Mouse (Mus musculus) hindbrain, embryonic 15.5 days (tissue): ENCODE data around the gene B3gnt7. TPM values are rescaled to one million over a fixed set of nuclear protein-coding genes. Genes with fewer than 3 reads are reported as not detected.

Experiments
- ATAC-seq: fragments of 200-750 bp; cut with Nextera tagmentation; 2 replicates; pipeline ENCODE4 v1.8.0; 2017; ENCODE audit warnings: low read depth, moderate number of reproducible peaks, moderate TSS enrichment; ENCODE audit not compliant: low FRiP score
- H3K27ac ChIP-seq: fragments of 300-500 bp; sonication (generic); replicated peaks from 2 replicates; pipeline ENCODE4 v1.5.1; 2015; ENCODE audit warnings: mild to moderate bottlenecking, inconsistent platforms
- H3K27me3 ChIP-seq: fragments of 300-500 bp; sonication (generic); 2 replicates; pipeline ENCODE4 v1.6.1; 2015; ENCODE audit warnings: control low read depth, inconsistent platforms
- H3K36me3 ChIP-seq: fragments of 300-500 bp; sonication (generic); 2 replicates; pipeline ENCODE4 v1.6.1; 2015; ENCODE audit warnings: control low read depth, inconsistent platforms
- H3K4me1 ChIP-seq: fragments of 300-500 bp; sonication (generic); replicated peaks from 2 replicates; pipeline ENCODE4 v1.6.1; 2015; ENCODE audit warnings: control low read depth, inconsistent platforms
- H3K4me2 ChIP-seq: fragments of 300-500 bp; sonication (generic); 2 replicates; pipeline ENCODE4 v1.6.1; 2015; ENCODE audit warnings: moderate library complexity, mild to moderate bottlenecking, inconsistent platforms
- H3K4me3 ChIP-seq: fragments of 300-500 bp; sonication (generic); 2 replicates; pipeline ENCODE4 v1.5.1; 2015; ENCODE audit warnings: mild to moderate bottlenecking, inconsistent platforms
- H3K9ac ChIP-seq: fragments of 300-500 bp; sonication (generic); 2 replicates; pipeline ENCODE4 v1.6.1; 2015; ENCODE audit warnings: inconsistent platforms
- H3K9me3 ChIP-seq: fragments of 300-500 bp; sonication (generic); 2 replicates; pipeline ENCODE4 v1.6.1; 2016; ENCODE audit warnings: control low read depth, inconsistent platforms
- WGBS: fragments of 180-500 bp; shearing (Covaris S2); methylation state at CpG from one replicate; pipeline ENCODE4 v1.1.7; 2015; 5-methylcytosine and 5-hydroxymethylcytosine counted together
- polyA plus RNA-seq: library from polyadenylated mRNA; unstranded; fragments of >200 nt; fragmentation: Nextera tagmentation; extraction: Ambion mirVana; gene quantifications from 2 replicates; pipeline ENCODE4 v1.2.1, GENCODE M21; 2015

The B3gnt7 gene
- 6.9 and 8.7 TPM in 2 replicates for polyA plus RNA-seq

GRCm38 (mm10) chr1:86302532-86302931 is at the start of gene B3gnt7:
B3gnt7 (plus strand) TSS chr1:86302832.
- Histone ChIP-seq H3K27me3 (peaks cover 20% of the 10 kb centered on the region), H3K27ac (0 out of 2 replicates have a peak within 1 kb of the TSS, but pooled peaks have one; percentile 26)
- WGBS, result 26% methylated on average over 6 of the region's 6 CpGs

GRCm38 (mm10) chr1:86253410-86253809 is 49.2 kb upstream of the B3gnt7 start:
- Histone ChIP-seq H3K4me1 (no peaks in the 10 kb centered on the region), H3K9me3 (no peaks in the 10 kb centered on the region), H3K27ac (no peak overlapping the region), H3K27me3 (no peaks in the 10 kb centered on the region), H3K4me2 (no peak overlapping the region), H3K36me3 (peaks cover 15% of the 10 kb centered on the region), H3K9ac (no peak overlapping the region), H3K4me3 (no peak overlapping the region)
- 89% methylated on average over 8 of the region's 8 CpGs for WGBS
- ATAC-seq, result no peak

More at GRCm38 (mm10) chr1:86302532-86302931, at the start of gene B3gnt7:
- Histone ChIP-seq H3K4me3 (peak within 1 kb of the TSS; percentile 78), H3K4me2 (peak within 1 kb of the TSS; percentile 96), H3K4me1 (peaks cover 16% of the 10 kb centered on the region), H3K9ac (peak within 1 kb of the TSS; percentile 67), H3K9me3 (no peaks in the 10 kb centered on the region), H3K36me3 (no peaks in the 10 kb centered on the region)
- no peak for ATAC-seq

GRCm38 (mm10) chr1:86256311-86256710 is 46.3 kb upstream of the B3gnt7 start:
- Histone ChIP-seq H3K27ac (no peak overlapping the region), H3K4me1 (no peaks in the 10 kb centered on the region), H3K4me2 (no peak overlapping the region), H3K36me3 (peaks cover 6% of the 10 kb centered on the region; the same call in 1 of the 2 replicates), H3K9me3 (no peaks in the 10 kb centered on the region), H3K9ac (no peak overlapping the region), H3K27me3 (no peaks in the 10 kb centered on the region), H3K4me3 (no peak overlapping the region)
- 75% methylated on average over 4 of the region's 4 CpGs for WGBS
- no peak for ATAC-seq

- H3K4me2 ChIP-seq, result no peak overlapping the region
- H3K36me3 ChIP-seq, result peaks cover 6% of the 10 kb centered on the region; the same call in 1 of the 2 replicates
- H3K9ac ChIP-seq, result no peak overlapping the region
- no peaks in the 10 kb centered on the region for H3K27me3 ChIP-seq
- 92% methylated on average over 8 of the region's 8 CpGs for WGBS
- ATAC-seq, result no peak
- no peaks in the 10 kb centered on the region for H3K4me1 ChIP-seq
- no peak overlapping the region for H3K27ac ChIP-seq
- H3K9me3 ChIP-seq, result no peaks in the 10 kb centered on the region
- no peak overlapping the region for H3K4me3 ChIP-seq
Observed at GRCm38 (mm10) chr1:86257228-86257627, 45.4 kb upstream of the B3gnt7 start.

GRCm38 (mm10) chr1:86258171-86258824 is 44.3 kb upstream of the B3gnt7 start:
- 80% methylated on average over 7 of the region's 7 CpGs for WGBS
- no peak overlapping the region for H3K4me3 ChIP-seq
- H3K4me2 ChIP-seq, result no peak overlapping the region
- H3K36me3 ChIP-seq, result peaks cover 3% of the 10 kb centered on the region; the same call in 1 of the 2 replicates
- ATAC-seq, result no peak
- H3K9me3 ChIP-seq, result no peaks in the 10 kb centered on the region
- H3K9ac ChIP-seq, result no peak overlapping the region
- no peaks in the 10 kb centered on the region for H3K4me1 ChIP-seq
- no peaks in the 10 kb centered on the region for H3K27me3 ChIP-seq
- H3K27ac ChIP-seq, result no peak overlapping the region

- Histone ChIP-seq H3K4me1 (no peaks in the 10 kb centered on the region), H3K4me2 (no peak overlapping the region), H3K27me3 (no peaks in the 10 kb centered on the region), H3K9ac (no peak overlapping the region), H3K9me3 (no peaks in the 10 kb centered on the region), H3K4me3 (no peak overlapping the region), H3K36me3 (no peaks in the 10 kb centered on the region), H3K27ac (no peak overlapping the region)
- 60% methylated on average over 7 of the region's 7 CpGs for WGBS
- ATAC-seq, result no peak
Observed at GRCm38 (mm10) chr1:86263564-86264339, 38.9 kb upstream of the B3gnt7 start.

- no peak for ATAC-seq
- no peaks in the 10 kb centered on the region for H3K4me1 ChIP-seq
- H3K4me2 ChIP-seq, result no peak overlapping the region
- H3K4me3 ChIP-seq, result no peak overlapping the region
- 87% methylated on average over 3 of the region's 3 CpGs for WGBS
- H3K9me3 ChIP-seq, result no peaks in the 10 kb centered on the region
- H3K27me3 ChIP-seq, result no peaks in the 10 kb centered on the region
- no peaks in the 10 kb centered on the region for H3K36me3 ChIP-seq
- no peak overlapping the region for H3K27ac ChIP-seq
- no peak overlapping the region for H3K9ac ChIP-seq
Observed at GRCm38 (mm10) chr1:86265060-86265459, 37.6 kb upstream of the B3gnt7 start.

- no peak overlapping the region for H3K9ac ChIP-seq
- H3K4me3 ChIP-seq, result no peak overlapping the region
- H3K4me2 ChIP-seq, result no peak overlapping the region
- WGBS, result 91% methylated on average over 9 of the region's 9 CpGs
- no peaks in the 10 kb centered on the region for H3K9me3 ChIP-seq
- H3K4me1 ChIP-seq, result no peaks in the 10 kb centered on the region
- no peak overlapping the region for H3K27ac ChIP-seq
- H3K36me3 ChIP-seq, result no peaks in the 10 kb centered on the region
- no peaks in the 10 kb centered on the region for H3K27me3 ChIP-seq
- ATAC-seq, result no peak
Observed at GRCm38 (mm10) chr1:86268492-86269189, 34.0 kb upstream of the B3gnt7 start.

- no peaks in the 10 kb centered on the region for H3K4me1 ChIP-seq
- H3K36me3 ChIP-seq, result no peaks in the 10 kb centered on the region
- H3K9me3 ChIP-seq, result no peaks in the 10 kb centered on the region
- no peak overlapping the region for H3K4me3 ChIP-seq
- no peak for ATAC-seq
- no peak overlapping the region for H3K27ac ChIP-seq
- H3K9ac ChIP-seq, result no peak overlapping the region
- 84% methylated on average over 4 of the region's 4 CpGs for WGBS
- no peaks in the 10 kb centered on the region for H3K27me3 ChIP-seq
- H3K4me2 ChIP-seq, result no peak overlapping the region
Observed at GRCm38 (mm10) chr1:86269190-86269508, 33.5 kb upstream of the B3gnt7 start.

GRCm38 (mm10) chr1:86271707-86272106 is 30.9 kb upstream of the B3gnt7 start:
- no peak overlapping the region for H3K27ac ChIP-seq
- H3K9me3 ChIP-seq, result no peaks in the 10 kb centered on the region
- no peak for ATAC-seq
- H3K27me3 ChIP-seq, result no peaks in the 10 kb centered on the region
- H3K4me1 ChIP-seq, result no peaks in the 10 kb centered on the region
- 84% methylated on average over 6 of the region's 6 CpGs for WGBS
- no peaks in the 10 kb centered on the region for H3K36me3 ChIP-seq
- no peak overlapping the region for H3K9ac ChIP-seq
- no peak overlapping the region for H3K4me2 ChIP-seq
- no peak overlapping the region for H3K4me3 ChIP-seq

GRCm38 (mm10) chr1:86277055-86277454 is 25.6 kb upstream of the B3gnt7 start:
- Histone ChIP-seq H3K9ac (no peak overlapping the region), H3K36me3 (no peaks in the 10 kb centered on the region), H3K4me1 (no peaks in the 10 kb centered on the region), H3K4me2 (no peak overlapping the region), H3K4me3 (no peak overlapping the region), H3K9me3 (no peaks in the 10 kb centered on the region), H3K27ac (no peak overlapping the region), H3K27me3 (no peaks in the 10 kb centered on the region)
- ATAC-seq, result no peak
- 94% methylated on average over 5 of the region's 5 CpGs for WGBS
